ENCODE assay signal across 9 mouse cellular contexts in genomic region chr6:116003516-116003915, GRCm38 (mm10). TPM values are rescaled to one million over a fixed set of nuclear protein-coding genes. Genes with fewer than 3 reads are reported as not detected.
A peak's percentile ranks its signal among the peaks of the same experiment; 100 is the strongest.
DNase-seq lines count a peak whose midpoint lies in the region; ATAC-seq and TF ChIP-seq lines count a peak whose summit lies in the region.
"Had no signal": no experiment of that assay in that cellular context is flagged by ENCODE, and none has a peak within 500 bp of the region (broad histone marks: within the 10 kb centered on the region; RNA-seq: fewer than 3 reads in every experiment).

No protein-coding gene starts in this region.

- no peak overlapping the region for H3K4me2 ChIP-seq in midbrain, embryonic 14.5 days (ENCODE audit: low read length)
- no peak overlapping the region for H3K4me2 ChIP-seq in midbrain, postnatal 0 days (ENCODE audit: low read depth, low read length, poor library complexity, severe bottlenecking)

- ATAC-seq in midbrain, embryonic 14.5 days (ENCODE audit: low FRiP score, low TSS enrichment), result no peak
- peak; percentile 60 for ATAC-seq in inflammation-experienced regulatory T-cells, adult 6 months
- ATAC-seq in midbrain, postnatal 0 days (ENCODE audit: low FRiP score), result no peak

- no peak for TF ChIP-seq CTCF in midbrain, postnatal 0 days (IDR thresholded peaks at IDR 0.05)

- H3K36me3 ChIP-seq in midbrain, embryonic 10.5 days, result no peaks in the 10 kb centered on the region
- H3K36me3 ChIP-seq in midbrain, embryonic 14.5 days (ENCODE audit: control insufficient read depth, insufficient read depth, low read length), result no peaks in the 10 kb centered on the region
- H3K36me3 ChIP-seq in megakaryocyte, embryonic 14.5 days (replicated peaks; ENCODE audit: low read length), result no peaks in the 10 kb centered on the region
- H3K36me3 ChIP-seq in midbrain, postnatal 0 days (ENCODE audit: insufficient read depth, low read length), result no peaks in the 10 kb centered on the region

- H3K27ac ChIP-seq in midbrain, embryonic 10.5 days (replicated peaks), result peak overlapping the region; percentile 65
- no peak overlapping the region for H3K27ac ChIP-seq in midbrain, embryonic 14.5 days (replicated peaks; ENCODE audit: low read depth, low read length)
- no peak overlapping the region for H3K27ac ChIP-seq in midbrain, postnatal 0 days (ENCODE audit: low read depth, low read length)

- peaks cover 20% of the 10 kb centered on the region; the same call in 1 of the 2 replicates for H3K27me3 ChIP-seq in midbrain, embryonic 10.5 days (ENCODE audit: low read depth, poor library complexity, severe bottlenecking)
- H3K27me3 ChIP-seq in midbrain, embryonic 14.5 days (ENCODE audit: control insufficient read depth, insufficient read depth, low read length), result no peaks in the 10 kb centered on the region
- peaks cover 6% of the 10 kb centered on the region for H3K27me3 ChIP-seq in megakaryocyte, embryonic 14.5 days (replicated peaks)
- no peaks in the 10 kb centered on the region for H3K27me3 ChIP-seq in midbrain, postnatal 0 days (ENCODE audit: insufficient read depth, low read length)

- peaks cover 55% of the 10 kb centered on the region for H3K4me1 ChIP-seq in midbrain, embryonic 10.5 days
- H3K4me1 ChIP-seq in midbrain, embryonic 14.5 days (ENCODE audit: control insufficient read depth, insufficient read depth, low read length), result no peaks in the 10 kb centered on the region
- peaks cover 85% of the 10 kb centered on the region for H3K4me1 ChIP-seq in megakaryocyte, embryonic 14.5 days
- H3K4me1 ChIP-seq in midbrain, postnatal 0 days (ENCODE audit: insufficient read depth, low read length), result no peaks in the 10 kb centered on the region

- H3K9ac ChIP-seq in midbrain, embryonic 14.5 days (replicated peaks; ENCODE audit: low read length), result no peak overlapping the region
- no peak overlapping the region for H3K9ac ChIP-seq in midbrain, postnatal 0 days (replicated peaks; ENCODE audit: low read length, poor library complexity, severe bottlenecking)

- DNase-seq in adrenal gland, postnatal 25 days, result peak; percentile 4
- DNase-seq in adrenal gland, adult 8-10 months, result no peak
- DNase-seq in midbrain, embryonic 10.5 days (ENCODE audit: low spot score), result peak; percentile 10
- no peak for DNase-seq in midbrain, embryonic 14.5 days
- DNase-seq in layer of hippocampus, postnatal 10 days (ENCODE audit: low spot score in 2 of 2), result no peak
- DNase-seq in midbrain, postnatal 0 days (ENCODE audit: low spot score), result no peak

- no peak overlapping the region for H3K4me3 ChIP-seq in midbrain, embryonic 10.5 days
- H3K4me3 ChIP-seq in midbrain, embryonic 14.5 days (replicated peaks; ENCODE audit: low read depth, low read length), result no peak overlapping the region
- H3K4me3 ChIP-seq in megakaryocyte, embryonic 14.5 days (replicated peaks), result peak overlapping the region; percentile 80
- no peak overlapping the region for H3K4me3 ChIP-seq in midbrain, postnatal 0 days (ENCODE audit: low read depth, low read length)

- 72% methylated on average over 5 of the region's 5 CpGs for WGBS in midbrain, embryonic 10.5 days
- 75% methylated on average over 5 of the region's 5 CpGs for WGBS in midbrain, embryonic 14.5 days
- WGBS in midbrain, postnatal 0 days, result 81% methylated on average over 5 of the region's 5 CpGs

- no peaks in the 10 kb centered on the region for H3K9me3 ChIP-seq in midbrain, embryonic 10.5 days (replicated peaks)
- no peaks in the 10 kb centered on the region for H3K9me3 ChIP-seq in midbrain, embryonic 14.5 days (ENCODE audit: control insufficient read depth, low read length)
- no peaks in the 10 kb centered on the region for H3K9me3 ChIP-seq in megakaryocyte, embryonic 14.5 days
- no peaks in the 10 kb centered on the region for H3K9me3 ChIP-seq in midbrain, postnatal 0 days (ENCODE audit: low read length)

RNA-seq across cellular contexts. Expression of gene Plxnd1, which starts 8.7 kb away (rescaled TPM):
- total RNA-seq in adrenal gland, postnatal 25 days (2021), result 170 and 214 TPM in 2 replicates
- total RNA-seq in adrenal gland, adult 8-10 months (2022), result 100 to 1,000 TPM; 176 to 243 (median 208) TPM
- polyA plus RNA-seq in midbrain, embryonic 10.5 days (2016; fragmentation: Nextera tagmentation; extraction: Ambion mirVana), result 18.1 and 18.9 TPM in 2 replicates
- polyA plus RNA-seq in midbrain, embryonic 14.5 days (2014; fragmentation: Nextera tagmentation; extraction: Ambion mirVana), result 3.9 and 9.0 TPM in 2 replicates
- polyA plus RNA-seq in inflammation-experienced regulatory T-cells, adult 6 months (2017; shearing (Covaris generic)), result 10 to 100 TPM in 1 of 3 experiments, 1 to 10 TPM in 2; 7.4 to 12.5 (median 8.0) TPM
- polyA plus RNA-seq in megakaryocyte, embryonic 14.5 days (2012; ENCODE audit: insufficient read depth, low replicate concordance), result 3.8 and 14.9 TPM in 2 replicates
- 10 to 100 TPM; 73.2 to 73.5 TPM for total RNA-seq in layer of hippocampus, postnatal 10 days (2021)
- total RNA-seq in midbrain, postnatal 0 days (2014; rRNA removed), result 14.9 and 17.3 TPM in 2 replicates
- polyA plus RNA-seq in midbrain, postnatal 0 days (2015; fragmentation: Nextera tagmentation; extraction: Ambion mirVana), result 2.8 and 4.4 TPM in 2 replicates

RNA-seq across cellular contexts. Expression of gene H1foo, which starts 58.8 kb away (rescaled TPM):
- total RNA-seq in adrenal gland, postnatal 25 days (2021), result not detected in 2 replicates
- total RNA-seq in adrenal gland, adult 8-10 months (2022), result under 1 TPM in 1 of 4 experiments, not detected in 3; 0.40 TPM
- polyA plus RNA-seq in midbrain, embryonic 10.5 days (2016; fragmentation: Nextera tagmentation; extraction: Ambion mirVana), result not detected in 2 replicates
- not detected in 2 replicates for polyA plus RNA-seq in midbrain, embryonic 14.5 days (2014; fragmentation: Nextera tagmentation; extraction: Ambion mirVana)
- not detected for polyA plus RNA-seq in inflammation-experienced regulatory T-cells, adult 6 months (2017; shearing (Covaris generic))
- polyA plus RNA-seq in megakaryocyte, embryonic 14.5 days (2012; ENCODE audit: insufficient read depth, low replicate concordance), result not detected in 2 replicates
- not detected for total RNA-seq in layer of hippocampus, postnatal 10 days (2021)
- not detected in 2 replicates for total RNA-seq in midbrain, postnatal 0 days (2014; rRNA removed)
- polyA plus RNA-seq in midbrain, postnatal 0 days (2015; fragmentation: Nextera tagmentation; extraction: Ambion mirVana), result not detected in 2 replicates
- polyA plus RNA-seq: neural tube, embryonic 14.5 days had no signal

Comparison
In these comparisons a context has a peak if more than half of its experiments do, and no peak if none do; other contexts are left out.
1. DNase-seq: peak in adrenal gland, postnatal 25 days (single experiment) and midbrain, embryonic 10.5 days (single experiment); none in adrenal gland, adult 8-10 months (single experiment), midbrain, embryonic 14.5 days (single experiment), layer of hippocampus, postnatal 10 days (0 of 2) and midbrain, postnatal 0 days (single experiment).